Mouse (Mus musculus) CD4-positive, CD25-positive, alpha-beta regulatory T cell, adult 4 months (primary cell): ENCODE measurements around the gene Plpp2. TPM values are rescaled to one million over a fixed set of nuclear protein-coding genes. Genes with fewer than 3 reads are reported as not detected.

ENCODE experiments used
- ATAC-seq: one replicate; pipeline ENCODE4 v1.8.0; 2017
- polyA plus RNA-seq, 2 experiments: library from polyadenylated mRNA; unstranded; fragments of 100-300 nt; shearing (Covaris generic); gene quantifications; one replicate each; pipeline ENCODE4 v1.2.1; 2017

Plpp2 gene
- 1 to 10 TPM; 2.8 to 3.8 TPM for polyA plus RNA-seq

GRCm38 (mm10) chr10:79533126-79533911, at the start of gene Plpp2:
Gene Plpp2, minus strand, starts transcription at chr10:79533796.
- peak; percentile 73 for ATAC-seq

DNA sequence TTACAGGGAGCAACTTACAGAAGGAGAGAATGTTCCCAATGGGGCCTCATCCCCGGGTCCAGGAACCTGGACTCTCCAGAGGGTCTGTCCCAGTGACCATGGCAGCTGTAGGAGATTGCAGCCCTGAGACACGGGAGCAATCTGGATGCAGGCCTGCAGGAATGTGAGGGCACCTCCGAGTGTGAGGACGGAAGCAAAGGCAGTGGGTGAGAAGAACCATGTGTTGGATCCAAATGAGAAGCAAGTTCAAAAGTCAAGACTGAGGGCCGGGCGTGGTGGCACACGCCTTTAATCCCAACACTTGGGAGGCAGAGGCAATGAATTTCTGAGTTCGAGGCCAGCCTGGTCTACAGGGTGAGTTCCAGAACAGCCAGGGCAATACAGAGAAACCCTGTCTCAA, 47.9 kb upstream of the Plpp2 start:
- ATAC-seq = no peak

DNA sequence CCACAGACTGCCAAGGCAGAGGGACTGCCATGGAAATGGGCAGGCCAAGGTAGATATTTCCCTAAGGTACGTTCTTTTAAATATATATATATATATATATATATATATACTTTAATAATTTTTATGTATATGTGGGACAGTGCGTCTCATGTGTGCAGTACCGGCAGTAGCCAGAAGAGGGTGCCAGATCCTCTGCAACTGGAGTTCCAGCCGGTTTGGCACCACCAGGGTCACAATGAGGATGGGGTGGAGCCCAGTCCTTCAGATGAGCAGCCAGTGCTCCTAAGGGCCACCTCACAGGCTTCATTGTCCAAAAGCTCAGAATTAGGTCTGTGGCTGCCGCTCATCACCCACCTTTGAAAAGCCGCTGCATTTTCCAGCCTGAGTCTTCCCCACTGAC, 47.2 kb upstream of the Plpp2 start:
- ATAC-seq = no peak

DNA sequence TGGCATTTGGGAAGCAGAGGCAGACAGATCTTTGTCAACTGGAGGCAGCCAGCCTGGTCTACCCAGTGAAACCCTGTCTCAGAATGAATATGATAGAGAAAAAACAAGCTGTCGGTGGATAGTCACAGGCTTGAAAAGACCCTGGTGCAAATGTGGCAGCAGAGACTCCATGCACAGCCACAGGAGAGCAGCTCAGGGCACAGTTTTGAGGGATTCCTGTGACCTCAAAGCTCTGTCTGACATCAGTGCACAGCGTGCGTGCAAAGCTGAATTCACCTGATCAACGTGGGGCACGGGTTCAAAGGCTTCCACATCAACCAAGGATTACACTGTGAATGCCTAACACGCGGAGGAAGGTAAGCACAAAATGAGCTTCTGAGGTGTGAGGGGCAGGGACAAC, 46.8 kb upstream of the Plpp2 start:
- ATAC-seq = no peak

DNA sequence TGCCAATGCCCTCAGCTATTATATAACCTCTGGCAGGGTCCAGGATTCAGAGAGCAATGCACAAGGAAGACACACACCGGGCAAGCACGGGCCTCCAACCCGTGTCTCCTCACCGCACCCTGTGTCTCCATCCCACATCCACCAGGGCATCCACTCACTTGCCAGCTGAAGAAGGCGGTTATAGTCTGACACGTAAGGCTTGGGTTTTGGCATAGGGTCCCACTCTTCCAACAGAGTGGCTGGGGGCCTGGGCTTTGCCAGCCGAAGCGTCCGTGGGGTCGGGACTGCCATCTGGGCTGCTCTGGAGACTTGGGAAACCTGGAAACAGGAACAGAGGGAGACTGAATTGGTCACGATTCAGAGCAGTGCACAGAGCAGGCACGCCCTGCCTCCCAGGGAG, 46.2 kb upstream of the Plpp2 start:
- no peak for ATAC-seq

DNA sequence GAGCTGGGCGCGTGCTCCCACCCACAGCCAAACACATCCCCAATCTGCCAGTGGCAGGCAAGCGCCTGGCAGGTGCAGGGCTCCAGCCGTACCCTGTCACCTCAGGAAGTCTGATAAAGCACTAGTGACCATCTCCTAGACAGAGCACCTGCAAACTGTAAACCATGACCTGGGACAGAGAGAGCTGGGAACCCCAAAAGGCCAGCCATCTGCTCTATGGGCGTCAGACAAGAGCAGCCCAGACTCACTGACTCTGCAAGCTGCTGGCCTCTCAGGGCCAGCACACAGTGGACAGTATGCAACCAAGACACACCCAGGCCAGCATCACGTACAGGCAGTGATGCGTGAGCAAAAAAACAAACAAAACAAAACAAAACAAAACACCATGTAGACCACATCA, 45.3 kb upstream of the Plpp2 start:
- ATAC-seq = no peak

GRCm38 (mm10) chr10:79578276-79578675, 44.7 kb upstream of the Plpp2 start:
- ATAC-seq = no peak

- no peak for ATAC-seq
Measured at GRCm38 (mm10) chr10:79577376-79577775, 43.8 kb upstream of the Plpp2 start.

DNA sequence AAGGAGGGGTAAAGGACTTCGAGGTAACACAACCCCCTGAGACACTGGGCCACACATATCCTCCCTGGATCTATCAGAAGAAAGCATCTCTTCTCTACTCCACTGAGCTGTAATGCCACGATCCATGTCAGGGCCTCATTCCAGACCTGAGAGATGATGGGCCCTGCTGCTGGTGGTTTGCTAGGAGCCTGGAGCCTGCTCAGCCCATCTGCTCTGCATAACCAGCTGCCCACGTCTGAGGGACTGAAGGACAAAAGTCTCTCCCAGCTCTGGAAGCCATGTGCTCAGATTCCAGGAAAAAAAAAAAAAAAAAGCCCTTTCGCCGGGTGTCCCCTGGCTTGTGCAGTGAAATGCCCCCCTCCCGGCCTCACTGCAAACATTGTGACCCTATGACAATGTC, 42.2 kb upstream of the Plpp2 start:
- ATAC-seq = no peak

GRCm38 (mm10) chr10:79574796-79575195, 41.2 kb upstream of the Plpp2 start:
- ATAC-seq = no peak

- ATAC-seq = no peak
Measured at GRCm38 (mm10) chr10:79574350-79574749, 40.8 kb upstream of the Plpp2 start.

- no peak for ATAC-seq
Measured at GRCm38 (mm10) chr10:79573611-79574010, 40.0 kb upstream of the Plpp2 start.

- ATAC-seq = no peak
Measured at GRCm38 (mm10) chr10:79571314-79571713, 37.7 kb upstream of the Plpp2 start.

- no peak for ATAC-seq
Measured at GRCm38 (mm10) chr10:79569921-79570320, 36.3 kb upstream of the Plpp2 start.

GRCm38 (mm10) chr10:79559716-79560115, 26.1 kb upstream of the Plpp2 start:
- ATAC-seq = no peak

GRCm38 (mm10) chr10:79557496-79557895, 23.9 kb upstream of the Plpp2 start:
- ATAC-seq = no peak

DNA sequence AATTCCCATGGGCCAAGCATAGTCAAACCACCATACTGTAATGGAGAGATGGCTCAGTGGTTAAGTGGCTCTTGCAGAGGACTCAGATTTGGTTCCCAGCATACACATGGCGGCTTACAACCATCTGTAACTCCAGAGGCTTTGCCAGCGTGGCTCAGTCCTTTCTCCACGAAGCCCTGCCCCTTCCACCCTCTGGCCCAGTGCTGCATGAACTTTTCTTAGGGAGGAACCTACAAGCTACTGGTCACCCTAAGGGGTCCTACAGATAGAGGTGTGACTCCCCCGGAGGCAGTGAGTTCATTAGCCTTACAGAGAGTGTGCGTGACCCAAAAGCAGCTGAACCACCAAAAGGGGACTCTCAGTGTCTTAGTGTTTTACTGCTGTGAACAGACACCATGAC, 23.4 kb upstream of the Plpp2 start:
- no peak for ATAC-seq

DNA sequence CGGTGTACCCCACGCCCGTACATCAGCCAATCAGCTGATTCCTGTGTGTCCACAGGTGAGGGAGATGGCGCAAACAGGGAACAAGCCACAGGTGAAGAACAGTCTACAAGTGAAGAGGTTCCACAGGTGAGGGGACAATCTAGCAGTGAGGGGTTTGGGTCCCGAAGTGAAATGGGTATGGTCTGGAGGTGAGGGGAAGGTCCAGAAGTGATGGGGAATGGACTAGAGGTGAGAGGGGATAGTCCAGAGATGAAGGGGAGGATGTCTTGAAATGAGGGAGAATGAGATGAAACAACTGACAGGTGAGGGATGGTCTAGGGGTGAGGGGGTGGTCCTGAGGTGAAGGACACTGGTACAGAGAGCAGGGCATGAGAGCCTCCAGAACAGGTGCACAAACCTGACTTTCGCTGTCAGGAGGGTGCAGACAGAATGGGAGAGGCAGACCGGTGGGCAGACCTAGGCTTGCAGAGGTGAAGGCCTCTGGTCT, 21.7 kb upstream of the Plpp2 start:
- ATAC-seq = peak; percentile 58

DNA sequence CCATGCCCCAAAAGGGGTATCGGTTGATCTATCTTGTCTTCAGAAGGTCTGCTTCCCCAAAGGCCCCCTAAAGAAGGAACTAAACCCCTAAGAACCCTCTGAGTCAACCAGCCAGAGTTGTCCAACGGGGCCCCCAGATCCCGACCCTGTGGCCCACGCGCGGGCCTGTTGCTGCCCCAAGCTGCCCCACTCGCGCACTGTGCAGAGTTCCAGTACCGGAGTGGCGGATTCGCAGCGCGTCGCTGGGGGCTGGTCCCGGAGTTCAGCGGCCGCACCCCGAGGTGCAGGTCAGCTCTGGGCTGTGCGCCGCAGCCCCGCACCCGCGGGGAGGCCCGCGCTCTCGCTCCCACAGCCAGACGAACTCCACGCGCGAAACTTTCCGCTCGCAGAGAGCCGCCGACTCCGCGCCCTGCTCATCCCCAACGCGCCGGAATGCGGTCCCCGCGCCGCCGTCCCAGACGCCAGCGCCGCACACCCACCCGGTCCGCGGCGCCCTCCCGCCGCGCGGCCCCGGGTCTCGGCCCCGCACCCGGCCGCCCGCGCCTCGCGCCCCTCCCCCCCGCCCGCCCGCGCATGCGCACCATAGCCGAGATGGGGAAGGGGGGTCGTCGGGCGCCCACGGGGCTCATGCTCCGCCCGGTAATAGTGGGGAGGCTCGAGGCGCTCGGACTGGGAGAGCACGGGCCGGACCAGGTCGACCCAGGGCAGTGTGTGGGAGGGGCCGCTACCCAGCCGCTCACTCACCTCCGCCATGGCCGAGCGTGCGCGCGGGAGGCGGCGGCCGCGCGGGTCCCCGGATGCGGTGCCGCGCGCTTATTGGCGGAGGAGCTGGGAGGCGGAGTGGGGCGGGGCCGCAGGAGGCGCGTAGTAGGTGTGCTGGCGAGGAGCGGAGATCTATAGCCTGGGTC, 21.0 kb upstream of the Plpp2 start, which contains the start of gene Mier2:
Gene Mier2 (minus strand): TSS at position 870 of the 908 bp plus-strand sequence.
- peak; percentile 83 for ATAC-seq

- ATAC-seq = no peak
Measured at GRCm38 (mm10) chr10:79553691-79554090, 20.1 kb upstream of the Plpp2 start.

GRCm38 (mm10) chr10:79553176-79553575, 19.6 kb upstream of the Plpp2 start:
- no peak for ATAC-seq

- no peak for ATAC-seq
Measured at GRCm38 (mm10) chr10:79552531-79552930, 18.9 kb upstream of the Plpp2 start.

DNA sequence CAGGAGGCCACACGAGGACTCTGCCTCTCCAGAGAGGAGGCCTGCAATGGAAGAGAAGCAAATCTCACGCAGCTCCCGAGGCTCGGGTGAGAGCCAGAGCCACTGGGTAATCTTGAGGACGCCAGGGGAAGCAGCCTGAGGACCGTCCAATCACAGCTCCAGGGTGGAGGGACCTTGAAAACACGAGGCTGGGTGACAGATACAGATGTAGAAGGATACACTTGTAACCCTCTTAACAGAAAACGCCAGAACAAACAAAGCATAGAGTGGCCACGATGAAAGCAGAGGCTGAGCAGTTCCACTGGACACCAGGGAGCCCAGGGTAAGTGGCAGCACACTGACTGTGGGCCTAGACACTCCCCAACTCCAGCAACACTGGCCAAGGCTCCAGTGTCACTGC, 16.8 kb upstream of the Plpp2 start:
- ATAC-seq = no peak
